Mouse (Mus musculus) mouse embryonic stem cell (cell line): ENCODE data around the gene Unkl.
"Not testable (repeated sequence)": the region's sequence is repeated elsewhere in the genome, so short reads cannot be mapped to it uniquely, and the experiment has no call there.

Experiments used
- in situ Hi-C, 2 experiments: fragments of 300-500 bp; cut with MboI; formaldehyde crosslinking; loops; 1 replicate in 1 of 2; 3 replicates in 1 of 2; pipeline ENCODE4 v1.14.3; 2019 to 2020; ENCODE audit warnings: low sequenced_read_pairs in 2 of 2, low pct_unique_long_range_greater_than_20kb in 1 of 2, mixed read lengths in 1 of 2; ENCODE audit not compliant: unreplicated experiment in 1 of 2

Unkl gene

DNA sequence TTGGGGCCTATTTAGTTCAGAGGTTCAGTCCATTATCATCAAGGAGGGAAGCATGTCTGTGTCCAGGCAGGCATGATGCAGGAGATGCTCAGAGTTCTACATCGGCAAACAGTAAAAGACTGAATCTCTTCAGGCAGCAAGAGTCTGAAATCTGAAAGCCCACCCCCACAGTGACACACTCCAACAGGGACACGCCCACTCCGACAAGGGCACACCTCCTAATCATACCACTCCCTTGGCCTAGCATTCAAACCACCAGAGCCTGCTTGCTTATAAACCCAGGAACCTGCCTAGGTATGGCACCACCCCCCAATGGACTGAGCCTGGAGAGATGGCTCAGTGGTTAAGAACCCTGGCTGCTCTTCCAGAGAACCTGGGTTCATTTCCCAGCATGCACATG, 27.2 kb downstream of the Unkl start:
- in situ Hi-C loops, result no loop called here

DNA sequence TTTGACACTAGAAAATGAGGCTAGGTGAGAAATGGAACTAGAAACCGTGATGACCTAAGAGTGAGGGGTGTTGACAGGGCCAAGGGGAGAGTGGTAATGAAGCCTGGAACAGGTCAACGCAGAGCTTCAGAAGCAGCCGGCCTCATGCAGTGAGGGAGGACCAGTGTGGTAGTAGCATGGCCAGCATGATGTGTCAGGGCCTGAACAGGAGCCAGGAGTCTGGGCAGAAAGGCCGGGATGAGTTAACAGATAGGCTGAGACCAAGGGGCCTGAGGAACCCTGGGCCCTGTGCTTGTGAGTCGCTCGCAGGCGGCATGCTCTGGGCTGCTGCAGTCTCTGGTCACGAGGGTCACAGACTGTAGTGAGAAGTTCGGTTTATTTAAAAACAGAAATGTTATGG, 30.8 kb downstream of the Unkl start:
- in situ Hi-C loops, result no loop called here

DNA sequence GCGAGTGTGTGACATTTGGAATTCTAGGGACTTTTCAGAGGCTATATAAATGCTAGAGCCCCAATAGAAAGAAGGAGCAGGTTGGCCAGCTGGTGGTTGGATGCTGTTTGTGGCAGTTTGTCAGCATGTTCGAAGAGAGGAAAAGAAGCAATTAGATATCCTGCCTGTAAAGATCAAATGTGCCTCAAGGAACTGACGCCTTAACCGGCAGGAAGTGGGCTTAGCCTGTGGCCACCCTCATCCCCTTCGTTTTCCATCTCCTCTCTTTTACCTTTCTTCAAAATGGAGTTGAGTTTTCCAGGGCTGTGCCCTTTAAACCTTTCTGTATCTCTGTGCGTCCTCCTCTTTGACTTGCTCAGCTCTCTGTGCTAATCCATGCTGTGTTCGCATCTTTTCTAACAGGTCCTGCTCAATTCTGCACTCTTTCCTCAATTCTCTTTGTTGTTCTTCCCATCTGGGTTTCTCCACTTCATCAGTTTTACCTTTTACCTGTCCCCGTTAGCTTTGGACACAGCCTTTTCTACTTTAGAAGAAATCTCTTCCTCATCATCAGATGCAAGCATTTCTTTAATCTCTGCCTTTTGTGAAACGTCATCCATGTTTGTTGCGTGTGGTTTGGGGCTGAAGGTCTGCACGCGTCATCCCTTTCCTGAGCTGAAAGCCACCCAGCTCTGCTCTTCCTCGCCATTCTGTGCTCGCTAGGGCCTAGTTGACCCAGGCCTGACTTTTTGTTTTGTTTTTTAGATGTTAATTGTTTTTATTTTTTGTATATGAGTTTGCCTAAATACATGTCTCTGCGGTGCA, 31.5 kb downstream of the Unkl start:
- in situ Hi-C loops, result no loop called here

DNA sequence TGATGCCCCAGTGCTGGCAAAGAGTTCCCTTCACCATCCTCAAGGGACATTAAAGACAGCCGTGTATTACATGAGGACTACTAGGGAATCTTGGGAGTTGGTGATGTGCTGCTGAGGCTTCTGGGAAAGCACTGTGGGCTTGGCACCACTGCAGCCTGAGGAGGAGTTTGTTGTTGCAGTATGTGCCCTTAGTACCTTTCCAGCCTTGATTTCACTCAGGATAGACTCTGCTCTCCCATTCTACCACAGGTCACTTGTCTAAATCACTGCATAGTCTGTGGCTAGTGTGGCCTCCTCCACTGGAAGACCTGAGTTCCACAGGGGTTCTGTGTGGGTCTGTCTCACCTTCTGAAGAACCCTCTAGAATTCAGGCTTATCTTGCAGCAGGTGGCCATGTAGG, 32.5 kb downstream of the Unkl start:
- in situ Hi-C loops, result no loop called here

DNA sequence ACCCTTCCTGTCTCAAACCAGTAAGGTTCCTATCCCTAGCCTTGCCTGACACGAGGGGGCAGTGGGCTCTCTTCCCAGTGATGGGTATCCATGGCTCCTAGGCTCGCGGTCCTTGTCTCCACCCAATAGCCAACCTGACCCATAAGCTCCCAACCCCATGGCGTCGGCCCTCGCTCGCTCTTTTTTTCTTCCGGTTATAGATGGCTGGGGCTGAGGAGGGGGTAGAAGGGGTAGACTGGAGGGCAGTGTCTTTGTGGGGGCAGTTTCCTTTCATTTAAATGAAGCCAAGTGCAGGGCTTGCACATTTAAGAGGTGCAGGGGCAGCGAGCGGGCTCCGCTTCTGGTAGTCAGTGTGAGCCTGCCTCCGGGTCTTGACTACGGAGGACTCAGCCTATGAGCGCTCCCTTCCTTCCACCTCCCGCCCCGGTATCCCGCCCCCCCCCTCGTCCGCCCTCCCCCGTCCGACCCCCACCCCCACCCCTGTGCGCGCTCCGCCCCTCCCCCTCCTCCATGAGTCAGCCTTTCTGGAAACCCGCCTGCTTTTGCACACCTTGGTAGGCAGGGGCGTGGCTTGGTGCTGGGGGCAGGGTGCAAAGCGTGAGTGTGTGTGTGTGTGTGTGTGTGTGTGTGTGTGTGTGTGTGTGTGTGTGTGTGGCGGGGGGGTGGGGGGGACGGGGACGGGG, 33.8 kb downstream of the Unkl start:
- in situ Hi-C loops, result no loop called here

DNA sequence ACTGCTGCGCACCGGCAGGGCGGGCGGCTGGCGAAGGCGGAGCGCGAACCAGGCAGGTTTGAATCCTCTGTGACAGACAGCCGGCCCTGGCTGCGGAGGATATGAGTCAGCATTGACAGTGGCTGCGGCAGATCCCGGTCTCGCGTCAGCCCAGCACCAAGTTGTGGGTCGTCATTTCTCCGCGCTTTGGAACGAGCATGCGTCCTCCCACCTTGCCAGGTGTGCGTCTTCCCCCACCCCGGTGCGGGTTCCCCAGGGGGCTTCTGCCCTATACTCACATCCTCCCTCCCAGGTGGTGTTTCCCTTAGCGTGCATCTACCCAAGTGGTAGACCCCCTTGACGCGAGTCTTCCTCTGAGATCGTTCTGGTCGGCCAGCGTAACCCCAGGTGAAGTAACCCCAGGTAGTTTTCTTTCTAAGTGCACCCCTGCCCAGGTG, 34.3 kb downstream of the Unkl start:
- in situ Hi-C loops, result not testable (repeated sequence)

DNA sequence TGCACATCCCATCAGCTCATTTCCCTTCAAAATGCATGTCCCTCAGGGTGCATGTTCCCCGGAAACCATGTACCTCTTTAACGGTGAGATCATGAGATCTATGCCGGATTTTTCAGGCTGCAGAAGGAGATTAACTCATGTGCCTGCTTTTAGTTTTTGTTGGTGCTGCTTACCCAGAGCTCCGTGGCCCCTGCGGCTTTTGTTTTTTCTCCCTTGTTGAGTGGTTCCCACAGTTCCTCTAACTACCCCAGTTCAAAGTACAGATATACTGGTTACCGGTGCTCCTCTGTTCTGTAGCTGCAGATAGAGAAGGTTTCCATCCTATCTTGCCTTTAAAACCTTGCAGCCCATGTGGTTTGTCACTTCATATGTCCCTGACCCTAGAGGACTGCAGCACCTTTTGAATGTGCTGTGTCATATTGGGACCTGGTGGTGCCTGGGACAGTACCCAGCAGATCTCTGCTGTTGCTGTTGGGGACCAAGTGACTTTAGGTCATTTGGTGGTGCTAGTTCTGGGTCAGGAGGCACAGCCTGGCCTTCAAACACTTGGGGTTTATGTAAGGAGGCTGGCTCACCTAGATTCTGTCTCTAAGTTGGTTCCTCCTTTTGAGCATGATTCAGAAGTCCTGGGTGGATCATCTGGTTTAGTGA, 34.9 kb downstream of the Unkl start:
- in situ Hi-C loops, result no loop called here

DNA sequence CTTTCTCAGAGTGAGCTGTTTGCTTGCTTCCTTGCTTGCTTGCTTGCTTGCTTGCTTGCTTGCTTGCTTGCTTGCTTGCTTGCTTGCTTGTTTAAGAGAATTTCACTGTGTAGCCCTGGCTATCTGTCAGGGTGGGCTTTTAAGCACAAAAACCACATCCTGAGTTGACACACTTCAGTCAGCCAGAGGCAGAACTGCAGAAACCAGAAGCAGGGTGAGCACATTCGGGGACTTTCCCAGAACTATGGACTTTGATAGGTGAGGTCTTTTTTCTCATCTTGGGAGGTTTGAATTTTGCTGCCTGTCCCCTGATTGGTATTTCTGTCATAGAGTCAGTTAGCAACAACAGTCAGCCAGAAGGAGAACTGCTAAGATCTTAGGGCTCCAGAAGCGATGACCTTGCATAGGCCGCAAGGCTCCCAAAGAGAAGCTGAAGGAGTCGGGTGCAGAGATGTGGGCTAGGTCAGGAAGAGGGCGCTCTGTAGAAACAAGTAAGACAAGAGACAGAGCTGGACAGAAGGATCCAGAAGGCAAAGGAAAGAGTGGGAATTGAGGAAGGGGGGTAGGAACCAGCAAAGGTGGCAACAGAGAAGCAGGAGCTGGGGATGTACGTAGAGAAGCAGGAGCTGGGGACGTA, 36.5 kb downstream of the Unkl start:
- in situ Hi-C loops, result no loop called here

DNA sequence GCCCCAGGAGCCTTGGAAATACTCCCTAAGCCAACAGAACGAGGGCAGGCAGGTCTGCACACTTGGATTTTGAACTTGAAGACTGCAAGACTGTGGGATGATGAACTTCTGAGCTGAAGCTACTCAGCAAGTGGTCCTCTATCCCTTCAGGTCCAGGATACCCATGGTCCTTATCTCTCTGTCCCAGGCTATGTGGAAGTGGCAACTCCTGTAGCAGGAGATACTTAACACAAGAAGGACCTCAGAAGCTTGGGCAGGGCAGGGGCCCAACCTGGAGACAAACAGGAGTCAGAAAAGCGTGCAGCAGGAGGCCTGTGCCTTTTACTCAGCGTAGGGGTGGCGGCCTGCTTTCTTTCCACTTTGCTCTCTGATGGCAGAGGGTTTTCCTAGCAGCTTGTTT, 37.5 kb downstream of the Unkl start:
- in situ Hi-C loops, result no loop called here

DNA sequence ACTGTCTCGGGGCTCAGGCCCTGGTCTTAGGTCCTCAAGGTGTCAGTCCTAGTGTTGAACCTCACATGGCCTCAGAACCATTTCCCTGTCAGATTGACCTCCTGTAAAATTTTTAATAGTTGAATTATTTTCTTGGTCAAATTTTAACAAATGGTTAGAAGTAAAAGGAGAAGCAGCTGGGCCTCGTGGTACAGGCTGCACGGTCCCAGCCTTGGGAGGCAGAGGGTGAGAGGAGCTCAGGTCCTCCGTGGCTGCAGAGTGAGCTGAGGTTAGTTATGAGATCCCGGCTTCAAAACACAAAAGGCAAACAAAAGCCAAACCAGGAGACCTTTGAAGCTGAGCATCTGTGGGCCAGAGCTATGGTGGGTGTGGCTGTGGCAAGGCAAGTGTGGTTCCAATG, 39.8 kb downstream of the Unkl start:
- in situ Hi-C loops, result no loop called here

DNA sequence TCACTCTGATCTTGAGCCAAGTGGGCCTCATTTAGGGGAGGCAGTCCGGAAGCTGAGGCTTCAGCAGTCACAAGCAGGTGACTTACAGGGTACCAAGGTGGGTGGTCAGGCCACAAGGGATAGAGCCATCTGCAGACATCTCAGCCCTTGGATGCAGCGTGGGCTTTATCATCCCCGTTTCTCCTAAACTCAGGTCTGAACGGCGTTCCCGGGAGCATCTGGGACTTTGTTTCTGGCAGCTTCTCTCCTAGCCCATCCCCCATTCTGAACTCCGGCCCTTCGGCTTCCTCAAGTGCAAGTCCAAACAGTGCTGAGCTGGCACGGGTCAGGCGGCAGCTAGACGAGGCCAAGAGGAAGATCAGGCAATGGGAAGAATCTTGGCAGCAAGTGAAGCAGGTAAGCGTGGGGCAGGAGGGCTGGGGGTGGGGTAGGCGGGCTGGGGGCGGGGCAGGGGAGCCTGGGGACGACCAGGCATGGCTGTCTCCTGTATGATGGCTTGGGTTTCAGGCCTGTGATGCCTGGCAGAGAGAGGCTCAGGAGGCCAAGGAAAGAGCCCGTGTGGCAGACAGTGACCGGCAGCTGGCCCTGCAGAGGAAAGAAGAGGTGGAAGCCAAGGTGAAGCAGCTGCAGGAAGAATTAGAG, 41.9 kb downstream of the Unkl start:
- in situ Hi-C loops, result not testable (repeated sequence)

DNA sequence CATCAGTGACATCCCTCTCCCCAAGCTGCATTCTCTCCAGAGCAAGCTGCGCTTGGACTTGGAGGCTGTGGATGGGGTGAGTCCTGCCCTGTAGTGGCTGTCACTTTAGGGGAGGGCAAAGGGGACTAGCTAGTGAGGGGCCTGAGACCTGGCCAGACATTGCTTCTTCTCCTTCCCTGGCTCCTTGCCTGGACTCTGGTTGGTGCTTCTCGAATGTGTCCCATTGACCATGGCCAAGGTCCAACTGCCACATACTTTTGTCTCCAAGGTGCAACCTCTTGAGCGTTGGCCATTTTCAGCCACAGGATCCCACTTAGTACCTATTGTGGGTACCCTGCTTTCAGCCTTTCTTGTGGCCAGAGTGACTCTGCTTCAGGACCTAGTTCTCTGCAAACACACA, 42.5 kb downstream of the Unkl start:
- in situ Hi-C loops, result no loop called here

DNA sequence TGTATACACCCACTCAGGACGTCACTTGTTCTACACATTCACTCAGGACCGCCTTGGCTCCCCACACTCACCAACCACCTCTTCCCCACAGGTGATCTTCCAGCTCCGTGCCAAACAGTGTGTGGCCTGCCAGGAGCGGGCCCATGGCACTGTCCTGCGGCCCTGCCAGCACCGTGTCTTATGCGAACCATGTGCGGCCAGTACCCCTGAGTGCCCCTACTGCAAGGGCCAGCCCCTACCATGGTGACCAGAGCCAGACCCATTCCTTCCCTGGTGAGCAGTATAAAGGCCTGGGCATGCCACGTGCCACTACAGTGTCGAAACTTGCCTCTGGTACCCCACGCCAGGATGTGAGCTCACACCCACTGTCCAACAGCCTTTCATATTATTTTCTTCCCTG, 43.4 kb downstream of the Unkl start:
- in situ Hi-C loops, result not testable (repeated sequence)

DNA sequence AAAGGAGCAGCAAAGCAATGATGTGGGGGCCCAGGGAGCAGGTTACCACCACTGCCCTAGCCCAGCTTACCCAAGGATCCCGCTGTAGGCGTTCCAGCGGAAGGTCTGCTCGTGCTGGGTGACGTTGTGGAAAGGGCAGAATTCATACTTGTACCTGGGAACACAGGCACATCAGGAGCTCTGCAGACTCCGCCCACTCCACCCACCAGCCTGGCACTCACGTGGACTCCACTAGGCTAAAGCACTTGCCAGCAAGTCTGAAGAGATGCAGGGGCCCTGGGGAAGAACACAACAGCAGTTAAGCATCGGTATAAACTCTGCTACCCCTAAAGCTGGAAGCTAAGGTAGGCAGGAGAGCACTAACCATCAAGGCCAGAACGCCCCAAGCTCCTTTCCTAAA, 47.4 kb downstream of the Unkl start:
- in situ Hi-C loops, result no loop called here

DNA sequence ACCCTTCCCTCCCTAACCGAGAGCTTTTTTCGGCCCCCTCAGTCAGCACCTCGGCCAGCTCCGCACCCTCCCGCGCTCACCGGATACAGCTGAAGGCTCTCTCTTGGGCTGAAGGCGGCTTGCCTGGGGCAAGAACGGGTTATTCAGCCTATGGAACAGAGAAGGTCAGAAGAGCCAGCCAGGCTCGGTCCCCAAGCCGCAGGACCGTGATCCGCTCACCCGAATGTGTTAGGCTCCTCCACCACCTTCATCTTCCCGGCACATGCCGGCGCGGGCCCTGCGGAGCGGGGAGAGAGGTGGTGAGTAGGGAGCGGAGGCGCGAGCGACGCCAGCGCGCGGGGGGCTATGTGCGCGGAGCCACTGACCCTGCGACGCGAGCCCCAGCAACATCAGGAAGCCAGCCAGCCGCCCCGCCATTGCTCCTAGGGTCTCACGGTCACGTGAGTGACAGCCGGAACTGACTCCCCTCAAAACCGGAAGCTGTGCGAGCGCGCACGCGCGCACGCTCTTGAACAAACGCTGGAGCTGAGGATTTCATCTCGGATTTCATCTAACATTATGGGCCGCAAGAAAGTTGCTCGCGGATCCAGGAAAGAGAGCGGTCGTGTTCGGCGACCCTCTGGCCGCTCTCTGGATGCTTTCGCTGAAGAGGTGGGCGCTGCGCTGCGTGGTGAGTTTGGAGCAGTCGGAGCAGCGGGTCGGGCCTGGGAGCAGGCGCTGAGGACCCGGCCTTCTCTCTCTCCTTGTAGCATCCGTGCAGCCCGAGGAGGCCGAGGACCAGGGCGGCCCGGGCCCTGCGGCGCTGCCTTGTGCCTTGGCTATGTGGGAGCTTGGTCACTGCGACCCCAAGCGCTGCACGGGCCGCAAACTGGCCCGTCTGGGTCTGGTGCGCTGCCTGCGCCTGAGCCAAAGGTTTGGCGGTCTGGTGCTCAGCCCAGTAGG, 51.8 kb downstream of the Unkl start, which contains the start of the genes Gnptg and Tsr3:
Gene Gnptg, minus strand, starts transcription at position 430 of the 942 bp plus-strand sequence.
Gene Tsr3, plus strand, starts transcription at position 476 of the 942 bp plus-strand sequence.
- in situ Hi-C loops, result no loop called here

DNA sequence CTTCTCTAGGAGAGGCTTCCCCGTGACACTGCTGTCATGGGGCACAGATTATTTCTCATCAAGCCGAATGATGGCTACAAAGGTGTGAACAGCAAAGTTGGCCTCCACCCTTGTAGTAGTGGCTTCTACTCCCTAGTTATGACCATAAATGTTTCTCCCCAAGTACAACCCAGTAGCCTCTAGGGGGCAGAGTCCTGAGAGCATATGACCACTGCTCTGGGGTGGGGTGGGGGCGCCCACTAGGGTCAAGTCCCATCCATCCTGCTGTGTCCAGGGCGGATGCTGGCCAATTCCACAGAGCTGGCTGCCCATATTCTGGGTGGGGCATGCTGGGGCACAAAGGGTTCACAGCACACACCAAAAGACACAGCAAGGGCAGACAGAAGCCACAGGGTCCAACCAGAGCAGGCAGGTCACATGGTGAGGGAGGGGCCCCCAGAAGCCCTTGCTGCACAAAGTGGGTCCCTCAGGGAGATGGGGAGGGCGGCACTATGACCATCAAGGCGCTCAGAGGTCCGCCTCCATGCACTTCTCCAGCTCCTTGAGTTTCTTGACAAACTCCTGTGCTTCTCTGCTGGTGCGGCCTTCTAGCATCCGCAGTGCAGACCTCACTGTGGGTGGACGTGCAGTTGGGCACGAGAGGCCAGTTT, 55.1 kb downstream of the Unkl start:
- in situ Hi-C loops, result no loop called here

DNA sequence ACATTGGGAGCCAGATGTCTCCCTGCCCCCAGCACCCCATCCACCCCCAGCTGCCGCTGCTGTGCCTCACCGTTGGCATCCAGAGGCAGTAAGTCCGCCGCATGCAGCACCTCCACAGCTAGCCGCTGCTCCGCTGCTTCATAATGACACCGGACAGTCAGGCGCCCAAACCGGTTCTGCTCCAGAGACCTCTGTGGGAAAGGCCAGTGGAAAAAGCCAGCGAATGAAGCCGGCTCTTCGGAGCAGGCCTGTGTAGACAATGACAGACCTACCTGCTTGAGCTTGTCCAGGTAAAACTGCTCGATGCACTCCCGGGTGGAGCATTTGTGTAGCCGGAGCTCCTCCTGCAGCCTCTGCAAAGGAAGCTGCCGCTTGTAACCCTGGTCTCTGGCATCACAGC, 56.0 kb downstream of the Unkl start:
- in situ Hi-C loops, result no loop called here
